Mouse (Mus musculus) liver, adult 2 months (tissue): ENCODE measurements around the gene Fgb.

ENCODE experiments used
- CTCF ChIP-seq: fragments of 200-500 bp; IDR thresholded peaks from 2 replicates; pipeline ENCODE4 v1.5.1; 2011; ENCODE audit warnings: low read depth, low read length, control low read depth
- POLR2A ChIP-seq: fragments of 200-500 bp; IDR thresholded peaks from 2 replicates; pipeline ENCODE4 v1.6.1; 2011; ENCODE audit warnings: low read length, control low read depth; ENCODE audit not compliant: insufficient read depth; ENCODE audit errors: extremely low read depth

GRCm38 (mm10) chr3:83021176-83021575 is 28.5 kb downstream of the Fgb start:
- TF ChIP-seq CTCF (no peak), POLR2A (no peak)
